Mouse (Mus musculus) frontal cortex, adult 2 months (tissue): ENCODE measurements around the gene Bckdha. TPM values are rescaled to one million over a fixed set of nuclear protein-coding genes. Genes with fewer than 3 reads are reported as not detected.

Source experiments
- DNase-seq, 2 experiments: peaks; one replicate each; pipeline ENCODE4 v3.0.0; 2022; ENCODE audit warnings: low spot score in 1 of 2; ENCODE audit errors: extremely low spot score in 1 of 2
- polyA plus RNA-seq: library from polyadenylated mRNA; depleted of rRNA; stranded (reverse); fragments of >200 nt; gene quantifications from 2 replicates; pipeline ENCODE4 v1.2.3, GENCODE M21; 2012; rRNA removed

Bckdha gene
- polyA plus RNA-seq, 1 experiment = 71.9 TPM

- DNase-seq = no peak
These were observed 41.2 kb downstream of the Bckdha start for GRCm38 (mm10) chr7:25617376-25618160.

DNA sequence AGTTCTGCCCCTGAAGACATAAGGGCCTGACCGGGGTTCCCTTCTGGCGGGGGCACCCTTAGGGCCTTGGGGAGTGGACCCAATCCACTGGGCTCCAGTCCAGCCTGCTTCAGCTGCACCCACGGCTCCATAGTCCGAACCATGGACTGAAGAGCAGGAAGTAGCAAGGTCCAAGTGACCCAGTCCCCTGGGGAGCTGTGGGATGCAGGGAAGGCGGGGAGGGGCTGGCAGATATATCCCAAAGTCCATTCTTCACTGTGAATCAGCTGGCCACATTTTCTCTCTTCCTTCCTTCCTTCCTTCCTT lies 43.1 kb downstream of the Bckdha start, which contains the start of gene Erich4:
Erich4 (minus strand) TSS at position 187 of the 306 bp plus-strand sequence.
- DNase-seq = no peak

DNA sequence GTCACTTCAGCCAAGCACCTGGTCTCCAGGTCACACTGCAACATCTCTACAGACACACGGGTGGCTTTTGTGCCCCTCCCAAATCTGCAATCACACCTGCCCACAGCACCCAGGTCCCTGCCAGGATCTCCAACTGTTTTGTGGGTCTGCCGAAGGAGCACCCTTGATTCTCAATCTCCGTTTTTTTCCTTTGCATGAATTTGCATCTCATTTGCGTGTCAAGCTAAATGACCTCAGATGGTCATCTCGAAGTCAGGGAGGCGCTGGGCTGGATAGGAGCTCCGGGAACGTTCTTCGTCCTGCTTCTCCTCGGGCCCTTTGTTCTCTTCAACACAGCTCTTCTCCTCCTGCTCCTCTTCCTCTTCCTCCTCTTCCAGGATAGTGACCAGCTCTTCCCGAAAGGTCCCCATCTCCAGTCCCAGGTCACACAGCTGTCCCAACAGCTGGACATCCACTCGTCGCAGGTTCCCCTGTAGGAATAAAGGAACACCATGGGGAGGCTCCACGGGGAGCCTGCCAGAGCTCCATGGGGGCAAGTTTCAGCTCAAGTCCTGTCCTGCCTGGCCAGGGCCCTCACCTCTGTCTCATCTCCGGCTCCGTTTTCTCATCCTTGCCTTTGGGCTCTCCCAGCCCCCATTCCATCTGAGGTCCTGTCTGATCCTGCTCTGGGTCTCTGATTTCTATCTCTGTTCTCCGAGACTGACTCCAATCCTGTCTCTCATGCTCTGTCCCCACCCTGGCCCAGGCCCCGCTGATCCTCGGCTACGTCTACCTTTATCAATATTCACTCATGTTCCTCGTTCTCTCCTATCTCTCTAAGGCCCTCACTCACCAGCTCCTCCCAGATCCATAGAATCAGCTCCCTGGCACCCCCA lies 43.7 kb downstream of the Bckdha start:
- DNase-seq = no peak

DNA sequence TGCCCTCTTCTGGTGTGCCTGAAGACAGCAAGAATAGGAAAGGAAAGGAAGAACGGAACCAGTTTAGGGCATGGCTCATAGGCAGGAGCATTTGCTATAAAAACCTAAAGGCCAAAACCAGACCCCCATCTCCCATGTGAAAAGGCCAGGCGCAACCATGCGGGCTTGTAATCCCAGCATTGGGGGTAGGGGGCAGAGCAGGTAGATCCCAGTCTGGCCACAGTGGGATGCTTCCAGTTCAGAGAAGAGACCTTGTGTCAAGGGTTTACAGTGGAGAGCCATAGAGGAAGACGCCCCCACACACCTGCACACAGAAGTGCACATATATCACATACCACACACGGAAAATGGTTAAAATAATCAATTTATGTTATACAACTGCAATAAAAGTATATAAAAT lies 44.7 kb downstream of the Bckdha start:
- no peak for DNase-seq

DNA sequence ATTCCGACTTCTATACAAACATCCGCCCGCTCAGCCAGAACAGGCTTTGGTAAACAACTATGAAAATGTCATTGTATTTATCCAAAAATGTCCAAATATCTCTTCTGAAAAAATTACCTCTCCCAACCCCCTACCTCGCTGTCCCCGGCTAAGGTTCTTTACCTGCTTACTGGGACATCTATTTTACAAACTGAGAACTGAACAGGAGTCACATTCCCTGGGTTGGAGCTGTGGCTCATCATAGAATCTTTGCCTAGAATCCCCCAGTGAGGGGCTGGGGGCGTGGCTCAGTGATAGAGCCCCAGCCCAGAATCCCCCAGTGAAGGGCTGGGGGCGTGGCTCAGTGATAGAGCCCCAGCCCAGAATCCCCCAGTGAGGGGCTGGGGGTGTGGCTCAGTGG lies 47.3 kb downstream of the Bckdha start:
- no peak for DNase-seq

DNA sequence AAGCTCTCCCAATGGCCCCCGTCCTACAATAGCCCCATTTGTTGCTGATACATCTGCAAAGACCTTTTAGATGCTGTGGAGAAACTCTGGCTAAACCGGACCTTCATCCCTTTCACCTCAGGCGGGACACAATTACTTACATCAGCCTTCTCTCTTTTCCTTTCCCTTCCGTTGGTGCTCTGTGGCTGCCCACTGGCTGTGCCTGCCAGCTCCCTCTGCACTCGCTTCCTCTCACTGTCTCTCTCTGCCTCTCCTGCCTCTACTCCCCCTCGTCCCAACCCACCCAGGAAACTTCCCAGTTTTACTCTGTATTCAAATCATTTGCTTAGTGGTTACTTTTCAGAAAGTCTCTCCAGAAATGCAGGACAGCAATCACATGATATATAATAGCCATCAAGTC lies 48.7 kb downstream of the Bckdha start:
- no peak for DNase-seq

GRCm38 (mm10) chr7:25607196-25607595 lies 51.6 kb downstream of the Bckdha start:
- no peak for DNase-seq

GRCm38 (mm10) chr7:25606625-25607063 lies 52.1 kb downstream of the Bckdha start:
- no peak for DNase-seq

DNA sequence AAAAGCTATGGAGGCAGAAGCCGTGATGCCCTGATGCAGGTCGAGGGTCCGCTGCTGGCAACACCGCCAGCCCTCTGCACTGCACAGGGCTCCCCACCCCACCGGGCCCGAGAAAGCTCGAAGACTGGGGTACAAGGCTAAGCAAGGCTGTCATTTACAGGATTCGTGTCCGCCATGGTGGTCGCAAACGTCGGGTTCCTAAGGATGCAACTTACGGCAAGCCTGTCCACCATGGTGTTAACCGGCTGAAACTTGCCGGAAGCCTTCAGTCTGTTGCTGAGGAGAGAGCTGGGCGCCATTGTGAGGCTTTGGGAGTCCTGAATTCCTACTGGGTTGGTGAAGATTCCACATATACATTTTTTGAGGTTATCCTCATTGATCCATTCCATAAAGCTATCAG lies 57.4 kb downstream of the Bckdha start:
- no peak for DNase-seq

DNA sequence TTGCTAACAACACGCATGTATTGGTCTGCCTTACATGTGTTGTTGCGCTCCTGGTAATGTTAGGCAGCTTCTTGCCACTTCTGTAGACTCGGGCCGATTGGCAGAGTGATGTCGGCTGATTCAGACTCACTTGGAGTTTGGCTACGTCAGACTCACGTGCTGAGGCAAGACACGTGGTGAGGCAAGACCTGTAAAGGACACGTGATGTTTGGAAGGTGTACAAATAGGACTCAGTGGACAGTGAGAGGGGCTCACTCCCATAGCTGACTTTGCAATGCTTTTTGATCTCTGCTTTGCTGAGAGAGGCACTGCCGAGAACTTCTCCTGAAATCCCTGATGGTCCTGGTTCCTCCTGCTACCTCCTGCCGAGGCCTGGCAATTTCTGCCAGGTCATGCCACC lies 58.1 kb downstream of the Bckdha start:
- DNase-seq = no peak

DNA sequence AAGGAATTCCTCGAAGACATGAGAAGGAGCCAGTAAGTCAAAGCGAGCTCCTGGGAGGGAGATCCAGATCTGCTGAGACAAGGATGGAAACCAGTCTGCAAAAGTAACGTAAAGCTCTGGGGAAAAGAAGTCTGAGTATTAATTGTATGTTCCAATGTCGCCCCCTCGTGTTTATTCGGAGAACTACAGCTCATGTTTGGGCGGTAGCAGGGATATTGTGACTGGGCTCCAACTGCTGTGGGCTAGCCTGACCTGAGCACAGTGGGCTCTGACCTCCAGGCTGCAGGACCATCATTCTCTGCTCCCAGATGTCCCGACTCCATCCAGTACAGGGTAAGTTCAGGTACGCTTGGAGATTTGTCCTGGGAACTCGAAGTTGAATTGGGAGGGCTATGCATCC lies 59.1 kb downstream of the Bckdha start:
- DNase-seq = peak in 1 of 2 experiments; percentile 90

- no peak for DNase-seq
These were observed 64.9 kb downstream of the Bckdha start for GRCm38 (mm10) chr7:25593859-25594258.

GRCm38 (mm10) chr7:25591226-25591625 lies 67.6 kb downstream of the Bckdha start:
- no peak for DNase-seq

DNA sequence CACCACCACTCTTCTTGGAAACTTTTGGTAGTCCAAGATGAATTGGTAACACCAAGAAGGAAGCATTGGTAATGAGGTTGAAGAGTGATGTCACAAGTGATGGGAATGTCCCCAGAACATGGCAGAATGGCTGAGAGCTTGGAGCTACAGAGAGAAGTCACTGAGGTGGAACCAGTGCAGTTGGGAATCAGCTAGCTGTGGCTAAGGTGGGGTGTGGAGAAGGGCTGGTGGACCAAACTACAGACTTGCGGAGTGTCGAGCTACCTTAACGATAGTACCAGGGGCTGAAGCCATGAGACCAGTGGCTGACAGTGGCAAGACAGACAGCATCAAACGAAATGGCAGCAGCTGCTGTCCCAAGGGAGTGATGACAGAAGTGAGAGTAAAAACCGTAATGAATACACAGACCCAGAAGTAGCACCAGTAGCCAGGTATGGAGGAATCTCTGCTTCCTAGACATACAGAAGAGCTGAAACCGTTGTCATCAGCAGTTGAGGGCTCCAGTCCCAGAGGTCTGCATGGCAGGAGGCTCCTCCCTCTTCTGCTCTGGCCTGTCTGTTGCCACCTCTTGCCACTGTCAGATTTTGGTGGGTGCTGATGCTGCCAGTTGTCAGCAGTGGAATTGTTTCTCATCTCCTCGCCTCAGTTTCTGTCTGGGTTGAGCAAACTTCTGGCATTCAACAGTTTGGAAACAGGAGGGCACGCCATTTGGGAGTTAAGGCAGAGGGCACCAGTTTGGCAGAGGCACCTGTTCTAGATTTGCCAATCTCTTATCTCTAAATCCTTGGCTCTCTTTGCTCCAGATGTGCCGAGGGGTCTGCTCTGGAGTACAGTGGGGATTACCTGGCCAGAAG lies 73.2 kb downstream of the Bckdha start:
- no peak for DNase-seq

DNA sequence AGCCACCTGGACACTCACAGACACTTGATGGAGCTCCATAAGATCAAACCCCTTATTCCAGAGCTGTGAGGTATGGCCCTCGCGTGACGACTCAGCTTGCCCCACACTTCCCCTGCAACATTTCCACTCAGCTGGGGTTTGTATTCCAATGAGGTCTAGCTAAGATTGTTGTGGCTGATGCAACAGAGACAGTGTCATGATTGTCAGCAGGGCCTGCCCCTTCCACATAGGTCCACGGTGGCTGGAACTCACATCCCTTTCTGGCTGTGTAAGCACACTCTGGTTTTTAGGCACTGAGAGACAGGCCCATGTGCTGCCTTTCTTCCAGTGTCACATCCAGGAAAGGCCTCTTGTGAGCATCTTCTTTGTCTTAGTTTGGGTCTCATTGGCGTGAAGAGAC lies 74.1 kb downstream of the Bckdha start:
- DNase-seq = no peak

- DNase-seq = no peak
These were observed 76.4 kb downstream of the Bckdha start for GRCm38 (mm10) chr7:25582301-25582810.

Other genes starting within 250 kb of the Bckdha start
- not detected in 2 replicates for gene Cxcl17, start 246.1 kb downstream of the Bckdha start, polyA plus RNA-seq
- gene Ceacam1, start 181.4 kb downstream of the Bckdha start, polyA plus RNA-seq = 4.2 and 4.9 TPM in 2 replicates
- 0.16 and 0.21 TPM in 2 replicates for gene Ceacam2, start 119.1 kb downstream of the Bckdha start, polyA plus RNA-seq
- 0.15 and 0.36 TPM in 2 replicates for gene Erich4, start 43.1 kb downstream of the Bckdha start, polyA plus RNA-seq
- gene Dmac2, start 39.6 kb downstream of the Bckdha start, polyA plus RNA-seq = 78.7 and 82.1 TPM in 2 replicates
- 0.95 and 1.1 TPM in 2 replicates for gene B3gnt8, start 32.3 kb downstream of the Bckdha start, polyA plus RNA-seq
- gene Exosc5, start 183 bp upstream of the Bckdha start, polyA plus RNA-seq = 33.9 TPM in 2 replicates
- gene Tmem91, start 16.2 kb upstream of the Bckdha start, polyA plus RNA-seq = 49.8 and 52.0 TPM in 2 replicates
- gene B9d2, start 21.8 kb upstream of the Bckdha start, polyA plus RNA-seq = 54.8 and 62.4 TPM in 2 replicates
- gene Tgfb1, start 28.0 kb upstream of the Bckdha start, polyA plus RNA-seq = 7.0 and 7.2 TPM in 2 replicates
- 60.3 and 64.0 TPM in 2 replicates for gene Ccdc97, start 60.1 kb upstream of the Bckdha start, polyA plus RNA-seq
- 47.2 and 47.7 TPM in 2 replicates for gene Hnrnpul1, start 95.8 kb upstream of the Bckdha start, polyA plus RNA-seq
- gene Axl, start 129.7 kb upstream of the Bckdha start, polyA plus RNA-seq = 32.3 and 34.9 TPM in 2 replicates
- gene Cyp2s1, start 157.9 kb upstream of the Bckdha start, polyA plus RNA-seq = 3.3 and 3.6 TPM in 2 replicates
- gene Cyp2b10, start 238.6 kb upstream of the Bckdha start, polyA plus RNA-seq = 0.08 TPM in 1 of 2 replicates, not detected in the other